ENCODE assay signal across 8 mouse cellular contexts in genomic region chr15:103135431-103135947, GRCm38 (mm10). TPM values are rescaled to one million over a fixed set of nuclear protein-coding genes. Genes with fewer than 3 reads are reported as not detected.
DNase-seq lines count a peak whose midpoint lies in the region; ATAC-seq lines count a peak whose summit lies in the region.

No protein-coding gene starts in this region.

- H3K4me3 ChIP-seq in neural tube, embryonic 11.5 days (ENCODE audit: low read depth, low read length), result no peak overlapping the region
- H3K4me3 ChIP-seq in hindbrain, embryonic 12.5 days, result no peak overlapping the region

- intact Hi-C loops in left cerebral cortex, postnatal 25 days (cut with DNase I), result no loop called here

- H3K4me1 ChIP-seq in neural tube, embryonic 11.5 days (ENCODE audit: control insufficient read depth, insufficient read depth, low read length), result peaks cover 27% of the 10 kb centered on the region
- H3K4me1 ChIP-seq in hindbrain, embryonic 12.5 days, result peaks cover 36% of the 10 kb centered on the region

- H3K9me3 ChIP-seq in neural tube, embryonic 11.5 days (ENCODE audit: control insufficient read depth, low read length), result no peaks in the 10 kb centered on the region
- no peaks in the 10 kb centered on the region for H3K9me3 ChIP-seq in hindbrain, embryonic 12.5 days (replicated peaks)

- DNase-seq in neural tube, embryonic 11.5 days (ENCODE audit: low spot score), result peak; percentile 60
- no peak for DNase-seq in neural tube, embryonic 10.5 days (ENCODE audit: extremely low spot score, low spot score)
- peak; percentile 65 to 69 for DNase-seq in left cerebral cortex, postnatal 25 days (ENCODE audit: low spot score in 2 of 2)
- no peak for DNase-seq in spleen, postnatal 36 days (ENCODE audit: low spot score in 2 of 2)
- DNase-seq in lung, postnatal 14 days, result no peak
- DNase-seq in thymus, adult 18-20 months, result no peak
- DNase-seq in urinary bladder, postnatal 14 days (ENCODE audit: low spot score), result no peak

- H3K36me3 ChIP-seq in neural tube, embryonic 11.5 days (ENCODE audit: control insufficient read depth, insufficient read depth, low read length), result no peaks in the 10 kb centered on the region
- no peaks in the 10 kb centered on the region for H3K36me3 ChIP-seq in hindbrain, embryonic 12.5 days

- H3K27me3 ChIP-seq in neural tube, embryonic 11.5 days (ENCODE audit: control insufficient read depth, insufficient read depth, low read length), result no peaks in the 10 kb centered on the region
- H3K27me3 ChIP-seq in hindbrain, embryonic 12.5 days, result peaks cover 68% of the 10 kb centered on the region

- H3K27ac ChIP-seq in neural tube, embryonic 11.5 days (ENCODE audit: low read depth, low read length), result peak overlapping the region; percentile 95
- H3K27ac ChIP-seq in hindbrain, embryonic 12.5 days, result peak overlapping the region; percentile 92

- 9% methylated on average over 13 of the region's 13 CpGs for WGBS in neural tube, embryonic 11.5 days
- 28% methylated on average over 13 of the region's 13 CpGs for WGBS in hindbrain, embryonic 12.5 days

- ATAC-seq in neural tube, embryonic 11.5 days (ENCODE audit: insufficient read depth, low FRiP score, low TSS enrichment), result peak; percentile 64
- peak; percentile 41 for ATAC-seq in hindbrain, embryonic 12.5 days (ENCODE audit: low FRiP score)

- peak overlapping the region; percentile 23; the same call in 1 of the 2 replicates for H3K4me2 ChIP-seq in neural tube, embryonic 11.5 days (ENCODE audit: low read depth)
- H3K4me2 ChIP-seq in hindbrain, embryonic 12.5 days (replicated peaks), result no peak overlapping the region

- peak overlapping the region; percentile 52 for H3K9ac ChIP-seq in neural tube, embryonic 11.5 days (ENCODE audit: low read length)
- H3K9ac ChIP-seq in hindbrain, embryonic 12.5 days, result no peak overlapping the region

RNA-seq across cellular contexts. Expression of gene Smug1, which starts 31.4 kb away (rescaled TPM):
- polyA plus RNA-seq in neural tube, embryonic 11.5 days (2014; fragmentation: Nextera tagmentation; extraction: Ambion mirVana), result 55.9 and 65.4 TPM in 2 replicates
- polyA plus RNA-seq in hindbrain, embryonic 12.5 days (2016; fragmentation: Nextera tagmentation; extraction: Ambion mirVana), result 31.3 and 34.4 TPM in 2 replicates
- total RNA-seq in left cerebral cortex, postnatal 25 days (2021), result 10 to 100 TPM; 19.2 to 20.9 TPM

Comparison
In these comparisons a context has a peak if more than half of its experiments do, and no peak if none do; other contexts are left out.
1. DNase-seq: peak in neural tube, embryonic 11.5 days (single experiment) and left cerebral cortex, postnatal 25 days (2 of 2); none in neural tube, embryonic 10.5 days (single experiment), spleen, postnatal 36 days (0 of 2), lung, postnatal 14 days (single experiment), thymus, adult 18-20 months (0 of 2) and urinary bladder, postnatal 14 days (single experiment).